Mouse (Mus musculus): ENCODE data around the gene Mrps7. TPM values are rescaled to one million over a fixed set of nuclear protein-coding genes. Genes with fewer than 3 reads are reported as not detected.

The Mrps7 gene
- polyA plus RNA-seq, 1 experiment, result 9.3 TPM

DNA sequence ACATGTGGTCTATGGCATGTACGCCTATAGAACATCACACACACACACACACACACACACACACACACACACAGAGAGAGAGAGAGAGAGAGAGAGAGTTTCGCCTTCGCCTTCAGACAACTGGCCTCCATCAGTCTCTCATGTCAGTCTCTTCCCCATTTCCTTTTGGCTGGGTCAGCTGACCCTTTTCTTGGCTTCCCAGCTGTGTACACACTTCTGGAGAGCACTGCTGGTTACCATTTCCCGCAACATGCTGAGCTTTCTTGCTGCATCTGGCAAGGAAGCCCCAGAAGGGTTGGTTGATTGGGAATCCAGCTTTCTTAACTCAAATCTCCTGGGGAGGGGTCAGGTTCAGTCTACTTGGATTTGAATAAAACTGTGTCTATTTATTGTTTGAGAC is 30.4 kb downstream of the Mrps7 start:
- H3K27me3 ChIP-seq (ENCODE audit: control insufficient read depth, insufficient read depth, low read length), result no peaks in the 10 kb centered on the region
- no peak overlapping the region for H3K27ac ChIP-seq (ENCODE audit: control insufficient read depth, insufficient read depth, low read depth, low read length)
- no peaks in the 10 kb centered on the region; the same call in none of the 2 replicates for H3K4me1 ChIP-seq (ENCODE audit: control insufficient read depth, insufficient read depth, low read length)
- no peaks in the 10 kb centered on the region for H3K36me3 ChIP-seq (ENCODE audit: control insufficient read depth, insufficient read depth, low read length)
- H3K4me3 ChIP-seq (ENCODE audit: control insufficient read depth, low read depth, low read length), result no peak overlapping the region
- TF ChIP-seq POLR2A (IDR thresholded peaks at IDR 0.05; ENCODE audit: control insufficient read depth, low read depth, low read length) (no peak), CTCF (IDR thresholded peaks at IDR 0.05; ENCODE audit: control insufficient read depth, insufficient read depth, insufficient replicate concordance, low read depth, low read length) (no peak)

DNA sequence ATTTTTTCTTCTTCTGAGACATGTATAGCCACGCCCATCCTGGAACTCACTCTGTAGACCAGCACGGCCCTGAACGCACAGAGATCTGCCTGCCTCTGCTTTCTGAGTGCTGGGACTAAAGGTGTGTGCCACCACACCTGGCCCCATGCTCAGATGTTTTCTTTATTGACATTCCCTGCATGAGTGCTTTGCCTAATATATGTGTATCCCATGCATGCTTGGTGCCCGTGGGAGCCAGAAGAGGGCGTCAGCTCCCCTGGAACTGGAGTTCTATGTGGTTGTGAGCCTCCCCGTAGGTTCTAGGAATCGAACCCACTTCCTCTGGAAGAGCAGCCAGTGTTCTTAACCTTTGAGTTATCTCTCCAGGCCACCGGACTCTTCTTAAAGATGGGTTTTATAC is 31.3 kb downstream of the Mrps7 start:
- Histone ChIP-seq H3K4me3 (ENCODE audit: control insufficient read depth, low read depth, low read length) (no peak overlapping the region), H3K27me3 (ENCODE audit: control insufficient read depth, insufficient read depth, low read length) (no peaks in the 10 kb centered on the region), H3K36me3 (ENCODE audit: control insufficient read depth, insufficient read depth, low read length) (no peaks in the 10 kb centered on the region), H3K27ac (ENCODE audit: control insufficient read depth, insufficient read depth, low read depth, low read length) (no peak overlapping the region), H3K4me1 (ENCODE audit: control insufficient read depth, insufficient read depth, low read length) (no peaks in the 10 kb centered on the region; the same call in none of the 2 replicates)
- TF ChIP-seq CTCF (IDR thresholded peaks at IDR 0.05; ENCODE audit: control insufficient read depth, insufficient read depth, insufficient replicate concordance, low read depth, low read length), result no peak

DNA sequence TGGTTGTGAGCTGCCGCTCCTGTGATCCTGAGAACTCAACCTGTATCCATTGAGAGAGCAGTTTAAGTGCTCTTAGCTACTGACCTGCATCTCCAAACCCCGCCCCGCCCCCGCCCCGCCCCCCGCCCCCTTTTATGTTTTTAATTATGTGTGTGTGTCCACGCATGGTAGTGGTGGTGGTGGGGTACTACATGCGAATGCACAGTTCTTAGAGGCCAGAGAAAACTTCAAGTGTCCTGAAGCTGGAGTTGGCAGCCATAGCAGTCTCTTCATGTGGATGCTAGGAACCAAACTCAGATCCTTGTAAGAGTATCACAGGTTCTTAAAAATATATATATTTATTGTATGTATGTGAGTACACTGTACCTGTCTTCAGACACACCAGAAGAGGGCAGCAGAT is 31.8 kb downstream of the Mrps7 start:
- no peaks in the 10 kb centered on the region for H3K36me3 ChIP-seq (ENCODE audit: control insufficient read depth, insufficient read depth, low read length)
- H3K4me3 ChIP-seq (ENCODE audit: control insufficient read depth, low read depth, low read length), result no peak overlapping the region
- no peaks in the 10 kb centered on the region for H3K27me3 ChIP-seq (ENCODE audit: control insufficient read depth, insufficient read depth, low read length)
- H3K27ac ChIP-seq (ENCODE audit: control insufficient read depth, insufficient read depth, low read depth, low read length), result no peak overlapping the region
- no peaks in the 10 kb centered on the region; the same call in none of the 2 replicates for H3K4me1 ChIP-seq (ENCODE audit: control insufficient read depth, insufficient read depth, low read length)
- no peak for TF ChIP-seq CTCF (IDR thresholded peaks at IDR 0.05; ENCODE audit: control insufficient read depth, insufficient read depth, insufficient replicate concordance, low read depth, low read length)
- no peak for TF ChIP-seq POLR2A (IDR thresholded peaks at IDR 0.05; ENCODE audit: control insufficient read depth, low read depth, low read length)

DNA sequence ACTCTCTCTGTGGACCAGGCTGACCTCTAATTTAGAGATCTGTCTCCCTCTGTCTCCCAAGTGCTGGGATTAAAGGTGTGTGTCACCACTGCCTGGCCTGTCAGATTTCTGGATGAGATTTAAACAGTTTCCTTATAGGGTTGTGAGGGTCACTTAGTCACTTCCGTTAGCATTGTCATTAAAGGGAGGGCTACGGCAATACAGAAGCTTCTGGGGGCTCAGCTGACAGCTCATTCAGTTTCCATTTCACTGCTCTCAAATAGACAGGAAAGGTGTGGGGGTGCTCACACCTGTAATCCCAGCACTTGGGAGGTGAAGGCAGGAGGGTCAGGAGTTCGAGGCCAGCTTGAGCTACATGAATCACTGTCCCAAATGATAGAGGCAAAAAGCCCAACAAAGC is 33.2 kb downstream of the Mrps7 start:
- Histone ChIP-seq H3K4me1 (ENCODE audit: control insufficient read depth, insufficient read depth, low read length) (peaks cover 5% of the 10 kb centered on the region), H3K4me3 (ENCODE audit: control insufficient read depth, low read depth, low read length) (no peak overlapping the region), H3K27ac (ENCODE audit: control insufficient read depth, insufficient read depth, low read depth, low read length) (no peak overlapping the region), H3K27me3 (ENCODE audit: control insufficient read depth, insufficient read depth, low read length) (no peaks in the 10 kb centered on the region), H3K36me3 (ENCODE audit: control insufficient read depth, insufficient read depth, low read length) (no peaks in the 10 kb centered on the region)
- no peak for TF ChIP-seq POLR2A (IDR thresholded peaks at IDR 0.05; ENCODE audit: control insufficient read depth, low read depth, low read length)
- TF ChIP-seq CTCF (IDR thresholded peaks at IDR 0.05; ENCODE audit: control insufficient read depth, insufficient read depth, insufficient replicate concordance, low read depth, low read length), result no peak

DNA sequence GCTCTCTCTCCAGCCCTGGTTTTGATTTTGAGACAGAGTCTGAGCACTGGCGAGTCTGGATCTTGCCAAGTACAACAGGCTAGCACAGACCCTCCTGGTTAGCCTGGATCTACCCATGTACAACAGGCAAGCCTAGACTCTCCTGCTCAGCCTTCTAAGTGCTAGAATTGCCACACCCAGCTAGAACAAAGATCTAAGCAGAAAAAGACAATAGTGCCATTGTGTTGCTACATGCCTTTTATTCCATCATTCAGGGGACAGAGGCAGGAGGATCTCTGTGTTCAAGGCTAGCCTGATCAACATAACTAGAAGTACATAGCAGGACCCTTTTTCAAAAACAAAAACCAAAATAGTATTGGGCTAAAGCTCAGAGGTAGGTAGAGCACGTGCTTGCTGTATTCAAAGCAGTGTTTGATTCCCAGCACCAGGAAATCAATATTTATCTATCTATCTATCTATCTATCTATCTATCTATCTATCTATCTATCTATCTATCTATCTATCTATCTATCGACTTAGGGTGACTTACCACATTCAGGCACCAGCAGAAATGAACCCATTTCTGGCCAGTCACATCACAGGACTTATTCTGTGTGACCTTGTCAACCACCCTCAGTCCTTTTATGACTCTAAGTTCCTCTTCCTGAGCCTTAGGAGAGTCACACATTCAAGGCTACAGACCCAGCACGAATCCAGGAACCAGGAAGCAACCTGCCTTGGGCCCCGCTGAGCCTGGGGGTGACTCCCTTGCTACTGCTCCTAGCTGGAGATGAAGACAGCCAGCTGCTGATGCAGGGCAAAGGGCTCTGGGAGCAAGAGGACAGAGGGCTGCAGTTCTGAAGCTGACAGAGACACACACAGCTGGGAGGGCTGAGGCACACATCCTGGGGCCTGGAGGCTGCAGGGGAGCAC is 35.0 kb downstream of the Mrps7 start:
- Histone ChIP-seq H3K4me3 (ENCODE audit: control insufficient read depth, low read depth, low read length) (no peak overlapping the region), H3K4me1 (ENCODE audit: control insufficient read depth, insufficient read depth, low read length) (peaks cover 5% of the 10 kb centered on the region), H3K27ac (ENCODE audit: control insufficient read depth, insufficient read depth, low read depth, low read length) (no peak overlapping the region), H3K36me3 (ENCODE audit: control insufficient read depth, insufficient read depth, low read length) (no peaks in the 10 kb centered on the region), H3K27me3 (ENCODE audit: control insufficient read depth, insufficient read depth, low read length) (no peaks in the 10 kb centered on the region)
- no peak for TF ChIP-seq CTCF (IDR thresholded peaks at IDR 0.05; ENCODE audit: control insufficient read depth, insufficient read depth, insufficient replicate concordance, low read depth, low read length)
- no peak for TF ChIP-seq POLR2A (IDR thresholded peaks at IDR 0.05; ENCODE audit: control insufficient read depth, low read depth, low read length)

DNA sequence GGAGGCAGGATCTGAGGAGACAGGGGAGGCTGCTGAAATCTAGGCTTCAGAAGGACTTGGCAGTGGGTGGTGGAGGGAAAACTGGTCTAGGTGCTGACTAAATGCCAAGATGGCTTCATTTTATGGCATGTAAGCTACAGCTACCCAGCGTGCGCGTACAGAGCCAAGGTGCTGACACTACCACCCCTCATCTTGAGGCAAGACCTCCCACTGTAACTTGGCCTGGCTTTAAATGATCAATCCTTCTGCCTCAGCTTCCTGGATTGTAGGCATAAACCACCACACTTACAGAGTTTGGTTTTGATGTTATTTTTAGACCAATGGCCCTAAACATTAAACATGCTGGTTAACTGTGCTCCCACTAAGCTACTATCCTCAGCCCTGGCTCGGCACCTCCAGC is 35.8 kb downstream of the Mrps7 start:
- H3K27ac ChIP-seq (ENCODE audit: control insufficient read depth, insufficient read depth, low read depth, low read length), result no peak overlapping the region
- H3K4me3 ChIP-seq (ENCODE audit: control insufficient read depth, low read depth, low read length), result no peak overlapping the region
- no peaks in the 10 kb centered on the region for H3K27me3 ChIP-seq (ENCODE audit: control insufficient read depth, insufficient read depth, low read length)
- peaks cover 5% of the 10 kb centered on the region for H3K4me1 ChIP-seq (ENCODE audit: control insufficient read depth, insufficient read depth, low read length)
- TF ChIP-seq CTCF (IDR thresholded peaks at IDR 0.05; ENCODE audit: control insufficient read depth, insufficient read depth, insufficient replicate concordance, low read depth, low read length) (no peak), POLR2A (IDR thresholded peaks at IDR 0.05; ENCODE audit: control insufficient read depth, low read depth, low read length) (no peak)
- no peaks in the 10 kb centered on the region for H3K36me3 ChIP-seq (ENCODE audit: control insufficient read depth, insufficient read depth, low read length)

DNA sequence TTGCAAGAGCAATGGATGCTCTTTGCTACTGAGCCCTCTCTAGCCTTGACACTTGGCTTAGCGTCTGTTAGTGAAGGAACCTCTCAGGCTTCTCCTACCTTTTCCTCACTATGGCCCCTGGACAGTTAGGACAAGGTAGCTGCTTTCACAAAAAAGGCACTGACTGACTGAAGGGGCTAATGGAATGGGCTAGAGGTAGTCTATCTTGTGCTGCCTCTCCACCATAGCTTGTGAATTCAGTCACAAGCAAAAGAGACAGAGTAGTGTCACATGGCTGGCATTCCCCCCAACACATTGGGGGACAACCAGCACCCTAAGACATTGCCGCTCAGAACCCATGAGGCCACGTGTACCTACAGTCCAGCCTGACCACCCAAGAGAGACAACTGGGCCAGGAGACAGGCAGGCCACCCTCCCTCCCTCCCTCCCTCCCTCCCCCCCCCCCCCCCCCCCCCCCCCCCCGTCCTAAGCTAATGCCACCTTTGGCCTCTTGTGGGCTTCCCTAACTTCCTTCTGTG is 36.6 kb downstream of the Mrps7 start:
- Histone ChIP-seq H3K27me3 (ENCODE audit: control insufficient read depth, insufficient read depth, low read length) (no peaks in the 10 kb centered on the region), H3K4me1 (ENCODE audit: control insufficient read depth, insufficient read depth, low read length) (peaks cover 5% of the 10 kb centered on the region), H3K36me3 (ENCODE audit: control insufficient read depth, insufficient read depth, low read length) (no peaks in the 10 kb centered on the region), H3K4me3 (ENCODE audit: control insufficient read depth, low read depth, low read length) (no peak overlapping the region), H3K27ac (ENCODE audit: control insufficient read depth, insufficient read depth, low read depth, low read length) (no peak overlapping the region)
- no peak for TF ChIP-seq CTCF (IDR thresholded peaks at IDR 0.05; ENCODE audit: control insufficient read depth, insufficient read depth, insufficient replicate concordance, low read depth, low read length)
- no peak for TF ChIP-seq POLR2A (IDR thresholded peaks at IDR 0.05; ENCODE audit: control insufficient read depth, low read depth, low read length)

All from testis, adult 2 months (tissue).